Mouse (Mus musculus) cerebellum, adult 9-10 months (tissue): ENCODE measurements at regions not wholly inside any gene's neighbourhood (a gene's known extent, or its start where the extent isn't known, plus 50 kb on each side); places are given as distances from the start of the nearest gene placed in this dataset.
"Not testable (repeated sequence)": the region's sequence is repeated elsewhere in the genome, so short reads cannot be mapped to it uniquely, and the experiment has no call there.

ENCODE experiments used
- DNase-seq: peaks from one replicate; pipeline ENCODE4 v3.0.0; 2022

GRCm38 (mm10) chr3:7811301-7811700 lies 1191.1 kb upstream of the 1700008P02Rik start:
- DNase-seq = not testable (repeated sequence)

DNA sequence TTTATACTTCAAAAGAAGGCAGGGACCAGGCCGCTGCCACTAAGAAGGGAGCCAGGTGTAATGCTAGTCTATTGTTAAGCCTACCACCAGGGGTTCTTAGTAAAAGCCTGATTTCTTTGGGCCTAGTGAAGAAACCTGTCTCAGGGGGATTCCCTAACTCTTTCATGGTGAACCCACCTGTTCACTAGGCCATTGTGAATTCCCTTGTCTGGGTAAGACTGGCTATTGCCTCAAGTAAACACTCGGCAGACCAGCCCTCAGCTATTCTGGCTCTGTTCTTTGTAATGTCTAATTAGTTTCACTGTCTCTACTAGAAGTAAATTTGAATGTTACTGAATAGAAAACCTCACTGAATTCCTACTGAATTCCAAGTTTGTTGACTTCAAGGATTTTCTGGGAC lies 1184.9 kb upstream of the 1700008P02Rik start:
- DNase-seq = not testable (repeated sequence)

- no peak for DNase-seq
These were observed 1184.0 kb upstream of the 1700008P02Rik start for GRCm38 (mm10) chr3:7804209-7804608.

GRCm38 (mm10) chr3:7799486-7799885 lies 1179.2 kb upstream of the 1700008P02Rik start:
- DNase-seq = peak; percentile 10

- peak; percentile 90 for DNase-seq
These were observed 1167.4 kb upstream of the 1700008P02Rik start for GRCm38 (mm10) chr3:7787665-7788064.

DNA sequence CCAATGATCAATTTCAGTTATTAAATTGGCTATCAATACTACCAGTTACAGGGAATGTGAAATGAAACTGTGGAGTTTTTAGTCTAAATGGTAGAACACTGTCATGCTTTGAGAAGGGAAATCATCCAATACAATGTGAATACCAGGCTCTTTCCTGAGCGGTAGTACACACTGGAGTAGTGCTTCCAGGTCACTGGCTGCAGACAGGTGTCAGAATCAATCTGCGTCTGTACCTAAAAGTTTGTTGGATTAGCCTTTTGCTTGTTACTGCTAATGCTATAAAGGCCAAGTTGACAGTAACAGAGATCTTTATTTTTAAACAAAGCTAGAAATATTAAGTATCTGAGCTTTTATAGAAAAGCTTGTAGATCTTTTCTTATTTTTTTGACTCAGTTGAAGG lies 1164.9 kb upstream of the 1700008P02Rik start:
- DNase-seq = no peak

DNA sequence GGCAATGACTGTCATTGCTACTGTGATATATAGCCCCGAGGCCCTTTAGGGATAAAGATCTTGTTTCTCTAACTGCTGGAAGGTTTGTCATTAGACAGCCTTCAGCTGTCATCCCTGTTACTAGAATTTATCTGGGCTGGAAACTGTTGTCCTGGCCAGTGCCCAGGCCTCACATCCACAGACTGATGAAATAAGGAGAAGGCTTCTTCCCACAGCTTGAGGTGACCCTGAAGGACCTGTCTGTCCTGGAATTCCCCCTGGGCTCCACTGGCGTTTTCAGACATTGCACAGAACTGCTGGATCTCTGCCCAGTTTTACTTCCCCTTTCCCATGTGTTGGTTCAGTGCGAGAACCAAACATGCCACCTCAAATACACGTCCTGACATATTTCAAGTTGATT lies 1135.2 kb upstream of the 1700008P02Rik start:
- no peak for DNase-seq

GRCm38 (mm10) chr3:7713741-7714140 lies 1093.5 kb upstream of the 1700008P02Rik start:
- no peak for DNase-seq

DNA sequence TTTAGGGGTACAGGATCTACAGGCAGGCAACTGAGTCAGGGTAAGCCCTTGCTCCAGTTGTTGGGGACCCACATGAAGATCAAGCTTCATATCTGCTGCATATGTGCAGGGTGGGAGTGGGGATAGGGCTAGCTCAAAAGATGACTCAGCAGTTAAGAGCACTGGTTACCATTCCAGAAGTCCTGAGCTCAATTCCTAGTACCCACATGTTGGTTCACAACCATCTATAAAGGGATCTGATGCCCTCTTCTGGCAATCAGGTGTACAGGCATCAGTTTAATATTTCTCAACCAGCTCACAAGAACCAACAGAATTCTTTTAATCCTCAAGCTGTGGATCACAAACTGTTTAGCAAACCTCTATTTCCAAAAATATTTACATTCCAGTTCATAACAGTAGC lies 1092.9 kb upstream of the 1700008P02Rik start:
- DNase-seq = no peak

- no peak for DNase-seq
These were observed 1092.2 kb upstream of the 1700008P02Rik start for GRCm38 (mm10) chr3:7712466-7712865.

- DNase-seq = no peak
These were observed 1088.4 kb upstream of the 1700008P02Rik start for GRCm38 (mm10) chr3:7708609-7709008.

DNA sequence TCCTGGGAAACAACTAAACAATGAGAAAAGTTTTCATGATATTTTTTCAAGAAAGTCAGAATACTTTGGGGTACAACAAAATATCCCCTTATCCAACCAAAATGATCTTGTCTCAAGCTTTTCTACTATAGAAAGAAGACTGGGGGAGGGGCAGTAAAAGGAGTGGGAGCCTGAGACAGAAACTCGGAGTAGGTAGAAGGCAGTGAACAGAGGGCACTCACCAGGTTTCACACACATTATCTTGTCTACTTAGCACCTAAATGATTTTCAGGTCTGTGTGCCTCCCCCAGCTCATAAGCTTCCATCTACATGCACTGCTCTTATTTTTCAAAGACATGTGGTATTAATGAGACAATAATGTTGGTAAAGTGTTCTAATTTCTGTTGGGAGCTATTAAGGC lies 1063.3 kb upstream of the 1700008P02Rik start:
- DNase-seq = no peak

DNA sequence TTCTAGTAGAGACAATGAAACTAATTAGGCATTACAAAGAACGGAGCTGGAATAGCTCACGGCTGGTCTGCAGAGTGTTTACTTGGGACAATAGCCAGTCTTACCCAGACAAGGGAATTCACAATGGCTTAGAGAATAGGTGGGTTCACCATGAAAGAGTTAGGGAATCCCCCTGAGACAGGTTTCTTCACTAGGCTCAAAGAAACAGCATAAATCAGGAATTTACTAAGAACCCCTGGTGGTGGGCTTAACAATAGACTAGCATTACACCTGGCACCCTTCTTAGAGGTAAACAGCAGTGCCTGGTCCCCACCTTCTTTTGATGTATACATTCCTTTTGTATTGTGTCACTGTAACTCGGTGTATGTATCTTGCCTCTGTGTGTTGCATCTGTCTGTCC lies 1062.6 kb upstream of the 1700008P02Rik start:
- not testable (repeated sequence) for DNase-seq

DNA sequence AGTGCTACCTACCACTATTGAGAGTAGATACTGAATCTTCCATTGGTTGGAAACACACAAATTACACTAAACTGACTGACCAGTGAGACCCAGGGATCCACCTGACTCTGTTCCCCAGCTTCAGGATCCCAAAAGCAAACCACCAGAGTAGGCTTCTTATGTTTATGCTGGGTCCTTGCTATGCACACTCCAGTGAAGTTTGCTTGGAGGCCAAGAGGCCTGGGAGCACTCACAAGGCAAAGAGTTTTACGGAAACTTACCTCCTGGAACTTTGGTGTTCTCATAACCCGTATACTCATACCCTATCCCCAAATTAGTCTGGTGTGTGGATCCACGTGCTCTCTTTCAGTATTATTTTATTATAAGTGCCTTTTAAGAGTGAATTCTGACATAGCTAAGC lies 1062.1 kb upstream of the 1700008P02Rik start:
- no peak for DNase-seq

GRCm38 (mm10) chr3:7669956-7670355 lies 1049.7 kb upstream of the 1700008P02Rik start:
- no peak for DNase-seq

DNA sequence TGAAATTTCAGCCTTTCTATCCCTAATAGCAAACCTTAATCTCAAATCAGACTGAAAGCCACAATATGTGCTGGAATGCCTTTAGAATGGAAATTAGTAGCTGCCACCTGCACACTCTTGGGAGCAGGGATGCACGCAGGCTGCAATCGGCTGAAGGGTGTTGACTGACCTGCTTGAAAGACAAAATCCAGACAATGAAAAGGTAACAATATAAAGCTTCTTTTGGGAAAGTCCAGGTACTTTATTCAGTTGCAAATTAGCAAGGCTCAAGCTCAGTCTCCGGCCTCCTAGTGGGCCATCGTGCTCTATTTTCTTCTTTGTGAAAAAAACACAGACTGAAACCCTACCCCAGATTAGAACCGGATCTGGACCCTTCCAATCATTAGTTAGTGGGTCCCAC lies 1047.6 kb upstream of the 1700008P02Rik start:
- DNase-seq = not testable (repeated sequence)

DNA sequence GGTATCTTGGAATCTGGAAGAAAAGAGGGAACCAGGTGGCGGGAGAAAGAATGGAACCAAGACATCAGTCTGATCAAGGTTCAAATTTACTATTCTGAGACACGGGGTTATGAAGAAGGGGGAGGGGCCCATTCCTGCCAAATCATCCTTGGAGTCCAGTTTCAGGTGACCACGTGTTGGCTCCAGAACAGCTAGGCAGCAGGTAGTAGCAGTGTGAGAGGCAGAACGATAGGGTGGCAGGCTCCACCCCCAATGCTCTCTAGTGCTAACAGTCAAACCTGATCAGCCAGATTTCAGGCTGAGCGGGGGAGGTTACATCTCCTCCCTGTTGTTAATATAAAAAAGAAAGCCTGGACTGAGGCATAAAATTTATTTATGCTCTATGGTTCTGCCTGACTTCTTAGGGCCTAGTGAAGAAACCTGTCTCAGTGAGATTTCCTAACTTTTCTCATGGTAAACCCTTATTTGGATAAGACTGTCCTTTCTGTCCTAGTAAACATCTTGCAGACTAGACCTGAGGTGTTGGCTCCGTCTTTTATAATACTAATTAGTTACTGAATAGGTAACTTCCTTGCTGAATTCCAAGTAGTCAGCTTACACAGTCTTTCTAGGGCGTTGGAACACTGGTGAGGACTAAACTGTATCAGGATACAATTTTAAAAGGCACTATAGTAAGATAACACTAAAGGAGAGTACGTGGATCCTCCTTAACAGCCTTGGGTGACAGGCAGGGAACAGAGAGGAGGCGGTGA lies 1046.3 kb upstream of the 1700008P02Rik start:
- DNase-seq = not testable (repeated sequence)
